Mouse (Mus musculus) heart, embryonic 12.5 days (tissue): ENCODE measurements around the gene Msh3. TPM values are rescaled to one million over a fixed set of nuclear protein-coding genes. Genes with fewer than 3 reads are reported as not detected.

Experiments
- ATAC-seq: fragments of 200-750 bp; cut with Nextera tagmentation; 2 replicates; pipeline ENCODE4 v1.8.0; 2017; ENCODE audit warnings: moderate TSS enrichment, moderate library complexity; ENCODE audit not compliant: insufficient number of reproducible peaks, low FRiP score
- H3K27ac ChIP-seq: fragments of 300-500 bp; sonication (generic); 2 replicates; pipeline ENCODE4 v1.5.1; 2016; ENCODE audit warnings: mild to moderate bottlenecking, moderate library complexity; ENCODE audit not compliant: poor library complexity, severe bottlenecking
- H3K27me3 ChIP-seq: fragments of 300-500 bp; sonication (generic); replicated peaks from 2 replicates; pipeline ENCODE4 v1.6.1; 2016; ENCODE audit warnings: mild to moderate bottlenecking, moderate library complexity
- H3K36me3 ChIP-seq: fragments of 300-500 bp; sonication (generic); 2 replicates; pipeline ENCODE4 v1.6.1; 2016; ENCODE audit warnings: mild to moderate bottlenecking, moderate library complexity
- H3K4me1 ChIP-seq: fragments of 300-500 bp; sonication (generic); replicated peaks from 2 replicates; pipeline ENCODE4 v1.6.1; 2016; ENCODE audit warnings: mild to moderate bottlenecking
- H3K4me2 ChIP-seq: fragments of 300-500 bp; sonication (generic); 2 replicates; pipeline ENCODE4 v1.6.1; 2016; ENCODE audit warnings: mild to moderate bottlenecking, moderate library complexity
- H3K4me3 ChIP-seq: fragments of 300-500 bp; sonication (generic); 2 replicates; pipeline ENCODE4 v1.5.1; 2016; ENCODE audit warnings: mild to moderate bottlenecking
- H3K9ac ChIP-seq: fragments of 300-500 bp; sonication (generic); 2 replicates; pipeline ENCODE4 v1.6.1; 2016; ENCODE audit warnings: mild to moderate bottlenecking, moderate library complexity
- H3K9me3 ChIP-seq: fragments of 300-500 bp; sonication (generic); replicated peaks from 2 replicates; pipeline ENCODE4 v1.6.1; 2016; ENCODE audit warnings: mild to moderate bottlenecking, moderate library complexity
- WGBS: fragments of 180-500 bp; shearing (Covaris S2); methylation state at CpG from one replicate; pipeline ENCODE4 v1.1.7; 2016; 5-methylcytosine and 5-hydroxymethylcytosine counted together
- polyA plus RNA-seq: library from polyadenylated mRNA; unstranded; fragments of >200 nt; fragmentation: Nextera tagmentation; extraction: Ambion mirVana; gene quantifications from 2 replicates; pipeline ENCODE4 v1.2.1, GENCODE M21; 2016

Msh3 gene
- polyA plus RNA-seq, 1 experiment from 2014 or later: 19.7 TPM

DNA sequence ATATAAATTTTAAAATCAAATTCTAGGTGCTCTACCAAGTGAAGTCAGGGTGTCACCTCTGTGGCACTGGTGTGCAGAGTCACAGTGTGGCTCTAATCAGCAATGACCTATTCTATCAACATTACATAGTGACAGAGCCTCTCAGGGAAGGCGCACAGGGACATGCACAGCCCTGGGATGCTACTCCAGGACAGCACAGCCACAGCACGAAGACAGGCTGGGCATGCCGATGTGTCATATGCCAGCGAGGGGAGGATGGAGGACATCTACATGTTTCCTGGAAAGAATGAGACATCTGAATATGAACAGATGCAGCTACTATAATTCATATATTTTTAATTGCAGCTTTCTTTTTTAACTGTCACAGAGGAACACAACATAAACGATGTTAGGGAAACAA, 101.0 kb downstream of the Msh3 start:
- Histone ChIP-seq H3K9me3 (no peaks in the 10 kb centered on the region), H3K4me2 (no peak overlapping the region), H3K36me3 (0 out of 2 replicates have a peak, but pooled peaks cover 4% of the 10 kb centered on the region), H3K4me1 (0 out of 2 replicates have a peak, but pooled peaks cover 6% of the 10 kb centered on the region), H3K4me3 (no peak overlapping the region), H3K9ac (no peak overlapping the region), H3K27me3 (no peaks in the 10 kb centered on the region), H3K27ac (no peak overlapping the region)
- WGBS: 81% methylated on average over 5 of the region's 5 CpGs
- ATAC-seq: no peak

DNA sequence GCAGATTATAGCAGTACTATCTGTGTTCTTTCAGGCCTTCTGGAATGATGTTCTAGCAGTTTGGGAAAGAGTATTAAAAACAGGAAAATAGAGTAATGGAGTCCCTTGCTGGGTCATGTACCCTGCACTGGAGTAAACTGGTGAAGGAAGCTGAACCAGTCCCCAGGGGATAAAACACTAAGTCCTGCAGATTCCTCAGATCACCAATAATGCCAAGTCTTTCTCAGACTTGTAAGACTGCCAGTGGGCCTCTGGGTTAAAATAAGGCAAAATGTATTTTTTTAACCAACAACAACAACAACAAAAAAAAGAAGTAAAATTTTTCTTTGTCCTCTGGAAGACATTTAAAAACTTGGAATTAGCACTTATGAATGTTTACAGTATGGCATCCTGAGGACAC, 102.5 kb downstream of the Msh3 start:
- no peak for ATAC-seq
- H3K9me3 ChIP-seq: no peaks in the 10 kb centered on the region
- 0 out of 2 replicates have a peak, but pooled peaks cover 7% of the 10 kb centered on the region for H3K36me3 ChIP-seq
- H3K9ac ChIP-seq: no peak overlapping the region
- 0 out of 2 replicates have a peak, but pooled peaks cover 6% of the 10 kb centered on the region for H3K4me1 ChIP-seq
- no peak overlapping the region for H3K4me3 ChIP-seq
- H3K27ac ChIP-seq: no peak overlapping the region
- no peak overlapping the region for H3K4me2 ChIP-seq
- H3K27me3 ChIP-seq: no peaks in the 10 kb centered on the region

DNA sequence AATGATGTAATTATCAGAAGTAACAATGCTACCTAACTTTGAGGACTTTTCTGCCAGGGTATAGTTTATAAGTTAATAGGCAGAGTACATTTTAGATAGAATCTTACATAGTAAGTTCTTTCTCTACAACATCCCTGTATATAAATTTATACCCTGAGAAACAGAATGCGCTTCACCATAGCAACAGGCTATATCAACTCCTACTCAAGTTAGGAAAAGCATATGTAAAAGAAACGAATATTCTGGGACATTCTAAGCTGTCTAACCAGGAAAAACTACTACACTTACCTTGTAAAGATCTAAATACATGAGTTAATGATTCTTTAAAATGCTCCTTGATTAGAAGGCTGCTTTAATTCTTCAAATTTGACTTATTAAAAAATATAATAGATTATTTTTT, 107.2 kb downstream of the Msh3 start:
- H3K27ac ChIP-seq: no peak overlapping the region
- H3K9ac ChIP-seq: no peak overlapping the region
- H3K4me2 ChIP-seq: no peak overlapping the region
- H3K36me3 ChIP-seq: peaks cover 13% of the 10 kb centered on the region
- no peak for ATAC-seq
- WGBS: 82% methylated on average over 2 of the region's 2 CpGs
- H3K9me3 ChIP-seq: no peaks in the 10 kb centered on the region
- H3K27me3 ChIP-seq: no peaks in the 10 kb centered on the region
- no peak overlapping the region for H3K4me3 ChIP-seq
- H3K4me1 ChIP-seq: no peaks in the 10 kb centered on the region

DNA sequence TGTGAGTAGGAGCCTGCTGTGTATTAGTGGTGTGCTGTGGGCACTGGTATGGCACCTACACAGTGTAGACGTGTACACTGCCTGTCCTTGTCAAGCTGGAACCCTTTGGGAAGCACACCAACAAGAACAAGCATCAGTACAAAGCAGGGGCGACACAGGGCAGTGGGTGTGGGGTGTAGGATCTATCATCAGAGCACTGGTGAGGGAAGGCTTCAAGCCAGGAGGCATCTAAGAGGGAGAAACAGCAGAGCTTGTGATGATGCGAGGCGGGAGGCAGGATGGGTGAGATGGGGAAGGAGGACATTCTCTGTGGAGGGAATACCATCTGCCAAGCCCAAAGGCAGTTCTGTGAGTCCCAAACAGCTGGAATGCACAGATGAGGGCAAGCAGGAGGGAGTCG, 107.8 kb downstream of the Msh3 start:
- Histone ChIP-seq H3K36me3 (peaks cover 13% of the 10 kb centered on the region), H3K9ac (no peak overlapping the region), H3K4me2 (no peak overlapping the region), H3K9me3 (no peaks in the 10 kb centered on the region), H3K27ac (no peak overlapping the region), H3K4me1 (0 out of 2 replicates have a peak, but pooled peaks cover under 1% of the 10 kb centered on the region), H3K4me3 (no peak overlapping the region), H3K27me3 (no peaks in the 10 kb centered on the region)
- WGBS: 86% methylated on average over 5 of the region's 5 CpGs
- ATAC-seq: no peak

DNA sequence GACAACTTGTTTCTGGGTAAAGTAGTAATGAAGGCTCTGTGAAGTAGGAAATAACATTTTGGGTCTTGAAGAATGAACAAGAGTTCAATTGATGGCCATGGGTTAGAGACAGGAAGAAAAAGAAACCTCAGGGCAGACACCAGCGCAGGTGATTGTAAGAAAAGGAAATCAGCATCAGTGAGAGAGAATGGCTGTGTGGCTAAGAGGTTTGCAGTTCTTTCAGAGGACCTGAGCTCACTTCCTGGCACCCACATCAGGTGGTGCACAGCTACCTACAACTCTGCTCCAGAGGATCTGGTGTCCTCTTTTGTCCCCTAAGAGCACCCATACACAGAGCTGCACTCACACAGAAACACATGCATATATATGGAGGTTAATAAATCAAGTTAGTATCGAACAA, 110.1 kb downstream of the Msh3 start:
- ATAC-seq: no peak
- no peak overlapping the region for H3K27ac ChIP-seq

DNA sequence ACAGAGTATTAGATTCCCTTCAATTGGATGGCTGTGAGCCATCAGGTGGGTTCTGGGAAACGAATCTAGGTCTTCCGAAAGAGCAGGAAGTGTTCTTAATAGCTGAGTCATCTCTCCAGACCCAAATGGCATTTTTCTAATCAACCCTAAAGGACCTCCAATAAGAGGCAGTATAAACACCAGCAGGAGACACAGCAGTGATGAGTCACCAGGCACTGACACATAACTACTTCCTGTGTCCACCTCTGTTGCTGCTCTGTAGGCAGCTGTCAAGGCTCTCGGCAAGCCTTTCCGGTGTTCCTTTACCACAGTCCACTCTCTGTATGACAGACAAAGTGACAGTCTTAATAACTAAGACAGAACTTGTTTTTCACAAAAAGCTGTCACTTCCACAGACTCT, 113.4 kb downstream of the Msh3 start:
- H3K9me3 ChIP-seq: no peaks in the 10 kb centered on the region
- no peak overlapping the region for H3K27ac ChIP-seq
- H3K4me1 ChIP-seq: peaks cover 7% of the 10 kb centered on the region; the same call in 1 of the 2 replicates
- no peak overlapping the region for H3K9ac ChIP-seq
- no peak overlapping the region for H3K4me2 ChIP-seq
- H3K36me3 ChIP-seq: peaks cover 14% of the 10 kb centered on the region
- H3K4me3 ChIP-seq: no peak overlapping the region
- no peaks in the 10 kb centered on the region for H3K27me3 ChIP-seq
- 57% methylated on average over 4 of the region's 4 CpGs for WGBS
- ATAC-seq: peak; percentile 57; the same call in 1 of the 2 replicates

More for the DNA sequence above, 110.1 kb downstream of the Msh3 start:
- no peak overlapping the region for H3K9ac ChIP-seq
- no peaks in the 10 kb centered on the region for H3K9me3 ChIP-seq
- peaks cover 7% of the 10 kb centered on the region; the same call in 1 of the 2 replicates for H3K4me1 ChIP-seq
- H3K36me3 ChIP-seq: peaks cover 13% of the 10 kb centered on the region
- H3K27me3 ChIP-seq: no peaks in the 10 kb centered on the region
- H3K4me3 ChIP-seq: no peak overlapping the region
- 95% methylated on average over 2 of the region's 2 CpGs for WGBS
- H3K4me2 ChIP-seq: no peak overlapping the region

DNA sequence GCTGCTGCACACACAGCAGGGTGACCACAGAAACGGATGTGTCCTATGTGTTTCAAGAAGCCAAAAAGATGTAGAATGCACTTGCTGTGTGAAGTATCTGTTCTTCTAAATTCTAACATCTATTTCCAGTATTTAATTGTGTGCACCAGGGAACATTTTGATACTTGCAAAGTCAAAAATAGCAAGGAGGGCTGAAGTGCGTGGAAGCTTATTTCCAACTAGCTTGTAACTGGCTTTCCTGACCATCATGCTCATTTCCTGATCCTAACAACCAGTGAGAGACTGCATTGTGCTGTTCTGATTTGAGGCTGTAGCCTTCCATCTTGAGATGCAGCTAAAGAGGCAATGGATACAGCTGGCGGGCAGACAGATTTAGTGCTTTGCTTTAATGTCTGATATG, 116.9 kb downstream of the Msh3 start:
- Histone ChIP-seq H3K4me3 (no peak overlapping the region), H3K27ac (no peak overlapping the region), H3K36me3 (peaks cover 17% of the 10 kb centered on the region), H3K9me3 (no peaks in the 10 kb centered on the region), H3K4me2 (no peak overlapping the region), H3K27me3 (no peaks in the 10 kb centered on the region), H3K9ac (no peak overlapping the region), H3K4me1 (peaks cover 7% of the 10 kb centered on the region; the same call in 1 of the 2 replicates)
- 84% methylated on average over 3 of the region's 3 CpGs for WGBS
- no peak for ATAC-seq

DNA sequence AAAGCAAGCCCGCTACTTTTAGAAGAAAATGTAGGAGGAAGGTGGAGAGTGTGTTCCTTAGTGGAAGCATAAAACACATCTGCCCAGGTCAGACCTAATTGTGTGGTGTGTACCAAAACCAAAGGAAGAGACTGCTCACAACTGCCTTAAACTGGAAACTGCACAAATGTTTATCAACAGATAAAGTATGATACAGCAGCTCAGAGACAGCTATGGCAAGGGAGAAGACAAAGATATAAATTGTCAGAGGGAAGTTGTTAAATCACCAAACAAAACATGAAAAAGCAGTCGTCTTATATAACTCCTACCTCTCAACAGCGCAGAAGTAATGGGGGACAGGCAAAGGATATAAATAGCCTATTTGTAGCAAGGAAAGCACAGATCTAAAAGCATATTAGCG, 117.8 kb downstream of the Msh3 start:
- WGBS: 75% methylated on average over 4 of the region's 4 CpGs
- Histone ChIP-seq H3K27me3 (no peaks in the 10 kb centered on the region), H3K27ac (no peak overlapping the region), H3K9ac (no peak overlapping the region), H3K4me2 (no peak overlapping the region), H3K9me3 (no peaks in the 10 kb centered on the region), H3K4me1 (peaks cover 7% of the 10 kb centered on the region; the same call in 1 of the 2 replicates), H3K4me3 (no peak overlapping the region), H3K36me3 (peaks cover 17% of the 10 kb centered on the region)
- ATAC-seq: no peak

DNA sequence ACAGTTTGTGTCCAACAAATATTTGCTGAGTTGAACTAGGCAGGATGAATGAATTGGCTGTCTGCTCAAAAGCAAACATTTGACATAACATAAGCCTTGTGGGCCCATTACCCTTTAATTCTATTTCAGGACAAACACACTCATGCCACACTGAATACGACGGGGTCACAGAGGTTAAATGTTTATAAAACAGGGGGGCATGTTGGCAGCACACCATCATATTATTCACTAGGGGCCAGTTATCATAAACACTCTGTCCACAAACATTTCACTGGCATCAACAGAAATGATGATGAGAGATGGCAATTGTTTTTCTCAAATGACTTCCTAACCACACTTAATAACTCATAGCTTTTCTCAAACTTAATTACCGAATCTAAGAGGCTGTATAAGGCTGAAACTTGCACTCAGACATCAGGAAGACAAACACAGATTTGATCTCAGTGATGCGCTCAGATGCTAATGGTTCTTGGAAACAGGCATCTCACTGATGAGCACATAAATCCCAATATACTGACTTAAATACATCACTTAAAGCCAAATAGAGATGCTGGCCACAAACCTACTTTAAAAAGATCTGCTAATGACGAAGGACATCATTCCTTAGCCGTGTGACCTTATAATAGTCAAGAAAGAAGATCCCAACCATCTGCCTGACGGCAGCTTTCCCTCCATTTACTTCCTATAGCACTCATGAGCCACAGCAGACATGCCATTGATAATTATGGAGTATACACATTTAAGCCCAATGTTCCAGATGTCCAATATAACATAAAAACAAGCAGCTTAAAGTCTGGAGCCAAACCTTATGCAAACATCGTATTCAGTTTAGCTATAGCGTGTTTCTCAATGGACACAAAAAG, 122.5 kb downstream of the Msh3 start:
- H3K4me3 ChIP-seq: no peak overlapping the region
- no peak for ATAC-seq
- no peak overlapping the region for H3K4me2 ChIP-seq
- no peaks in the 10 kb centered on the region for H3K4me1 ChIP-seq
- H3K36me3 ChIP-seq: peaks cover 11% of the 10 kb centered on the region
- H3K9ac ChIP-seq: no peak overlapping the region
- H3K27me3 ChIP-seq: no peaks in the 10 kb centered on the region
- no peaks in the 10 kb centered on the region for H3K9me3 ChIP-seq
- 89% methylated on average over 9 of the region's 9 CpGs for WGBS
- no peak overlapping the region for H3K27ac ChIP-seq

DNA sequence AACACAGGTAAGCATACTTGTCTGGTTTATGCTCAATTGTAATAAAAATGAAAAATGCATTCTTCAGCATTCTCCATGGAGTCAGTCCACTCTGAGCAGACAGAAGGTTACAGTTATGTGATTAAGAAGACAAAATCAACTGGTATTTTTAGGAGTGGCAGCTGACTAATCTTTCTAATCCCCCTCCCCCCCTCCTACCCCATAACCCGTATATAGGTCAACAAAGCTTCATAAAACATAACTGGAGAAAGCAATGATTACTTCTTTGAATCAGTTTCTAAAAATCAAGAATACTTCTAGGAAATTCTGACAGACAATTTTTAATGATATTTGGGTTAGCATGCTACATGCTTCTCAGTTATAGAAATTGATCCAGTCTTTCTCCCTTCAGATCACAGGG, 126.8 kb downstream of the Msh3 start:
- H3K36me3 ChIP-seq: no peaks in the 10 kb centered on the region
- WGBS: 60% methylated on average over 1 of the region's 1 CpGs
- H3K9ac ChIP-seq: no peak overlapping the region
- no peak for ATAC-seq
- H3K9me3 ChIP-seq: no peaks in the 10 kb centered on the region
- no peak overlapping the region for H3K4me2 ChIP-seq
- H3K27me3 ChIP-seq: no peaks in the 10 kb centered on the region
- 0 out of 2 replicates have a peak, but pooled peaks cover 4% of the 10 kb centered on the region for H3K4me1 ChIP-seq
- H3K4me3 ChIP-seq: no peak overlapping the region
- no peak overlapping the region for H3K27ac ChIP-seq

DNA sequence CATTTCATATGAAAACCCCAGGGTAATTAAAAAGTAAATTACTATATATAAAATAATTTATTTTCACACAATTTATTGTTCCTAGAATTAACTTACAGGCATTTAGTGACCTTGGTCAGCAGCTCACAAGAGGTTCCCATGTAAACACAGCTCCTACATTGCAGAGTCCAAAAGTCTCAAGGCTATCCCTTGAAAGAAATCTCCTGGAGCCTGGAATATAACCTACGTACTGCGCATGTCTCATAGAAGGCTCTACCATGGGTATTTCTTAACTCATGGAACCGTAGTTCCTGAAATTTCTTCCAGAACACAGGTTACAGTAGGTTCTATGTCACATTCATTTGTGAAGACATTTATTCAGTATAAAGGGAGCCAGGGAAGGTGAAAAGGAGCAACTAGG, 131.2 kb downstream of the Msh3 start:
- no peak for ATAC-seq
- WGBS: 97% methylated on average over 3 of the region's 3 CpGs
- Histone ChIP-seq H3K9me3 (no peaks in the 10 kb centered on the region), H3K27me3 (no peaks in the 10 kb centered on the region), H3K27ac (no peak overlapping the region), H3K9ac (no peak overlapping the region), H3K4me3 (no peak overlapping the region), H3K4me1 (peaks cover 18% of the 10 kb centered on the region), H3K4me2 (no peak overlapping the region), H3K36me3 (peaks cover 5% of the 10 kb centered on the region)
